Mouse (Mus musculus) testis, adult 2 months (tissue): Measurements from ENCODE around the gene Retsat.

Source experiments
- CTCF ChIP-seq: fragments of 200-500 bp; IDR thresholded peaks from 2 replicates; pipeline ENCODE4 v1.5.1; 2012; ENCODE audit warnings: low read depth, mild to moderate bottlenecking, inconsistent platforms, low read length, moderate library complexity; ENCODE audit not compliant: control insufficient read depth, insufficient read depth, insufficient replicate concordance
- POLR2A ChIP-seq: fragments of 200-500 bp; IDR thresholded peaks from 2 replicates; pipeline ENCODE4 v1.6.1; 2012; ENCODE audit warnings: low read depth, mild to moderate bottlenecking, inconsistent platforms, low read length, moderate library complexity; ENCODE audit not compliant: control insufficient read depth

GRCm38 (mm10) chr6:72653419-72653818 is 55.1 kb downstream of the Retsat start:
- TF ChIP-seq CTCF, result no peak
- no peak for TF ChIP-seq POLR2A
